Mouse (Mus musculus): ENCODE measurements around the gene Parp11. TPM values are rescaled to one million over a fixed set of nuclear protein-coding genes. Genes with fewer than 3 reads are reported as not detected.
A peak's percentile ranks its signal among the peaks of the same experiment; 100 is the strongest.

The Parp11 gene
- polyA plus RNA-seq, 1 experiment: 13.2 TPM

- no peak for DNase-seq (ENCODE audit: low read depth in 1 of 2, low spot score in 2 of 2)
- Histone ChIP-seq H3K4me1 (ENCODE audit: control insufficient read depth, insufficient read depth, insufficient read length) (peaks cover 12% of the 10 kb centered on the region), H3K27ac (ENCODE audit: insufficient read depth, low read length) (no peak overlapping the region), H3K27me3 (ENCODE audit: control insufficient read depth, insufficient read depth, low read length) (no peaks in the 10 kb centered on the region), H3K4me3 (ENCODE audit: extremely low read depth, insufficient read depth, insufficient read length) (no peak overlapping the region), H3K36me3 (ENCODE audit: control insufficient read depth, insufficient read depth, low read length) (no peaks in the 10 kb centered on the region)
- 72% methylated on average over 4 of the region's 4 CpGs for WGBS
- no peak for TF ChIP-seq POLR2A (IDR thresholded peaks at IDR 0.05; ENCODE audit: low read depth, low read length)
- no peak for TF ChIP-seq CTCF (IDR thresholded peaks at IDR 0.05; ENCODE audit: extremely low read depth, insufficient read depth, insufficient read length, insufficient replicate concordance)
Measured at GRCm38 (mm10) chr6:127444466-127444865, 2.2 kb upstream of the Parp11 start.

DNA sequence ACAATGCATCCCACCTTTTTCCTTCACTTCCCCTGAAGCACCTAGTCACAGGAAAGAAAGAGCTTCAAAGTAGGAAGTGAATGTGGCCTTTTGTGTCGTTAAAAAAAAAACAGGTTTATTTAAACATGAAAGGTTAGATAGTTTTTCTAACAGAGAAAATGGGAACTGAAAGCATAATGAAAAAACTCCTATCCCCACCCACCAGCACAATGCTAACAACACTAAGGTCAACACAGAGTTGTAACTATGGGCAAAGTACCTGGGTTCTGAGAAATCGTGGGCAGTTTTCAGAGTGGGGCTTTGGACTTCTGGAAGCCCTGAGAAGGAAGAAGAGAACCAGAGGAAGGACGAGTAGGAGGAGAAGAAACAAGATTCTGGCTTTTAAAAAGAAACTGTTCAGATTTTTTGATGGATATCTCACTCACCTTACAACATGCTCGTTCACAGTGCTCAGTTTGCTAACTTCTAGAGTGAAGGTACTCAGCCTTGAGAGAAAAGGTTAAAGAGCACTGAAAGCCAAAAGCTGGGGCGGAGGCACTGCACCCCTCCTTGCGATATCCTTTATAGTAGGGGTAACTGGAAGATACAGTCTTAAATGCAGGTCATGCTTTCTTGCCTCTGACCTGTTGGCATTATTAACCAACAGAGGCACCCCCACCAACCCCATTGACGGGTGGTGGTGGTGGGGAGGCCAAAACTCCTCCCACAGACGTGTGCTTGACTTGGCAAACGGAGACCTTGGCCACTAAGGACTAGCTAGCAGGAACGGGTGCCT is 1.2 kb downstream of the Parp11 start:
- peak overlapping the region; percentile 7; the same call in 1 of the 2 replicates for H3K4me3 ChIP-seq (ENCODE audit: extremely low read depth, insufficient read depth, insufficient read length)
- TF ChIP-seq POLR2A (IDR thresholded peaks at IDR 0.05; ENCODE audit: low read depth, low read length) (no peak), CTCF (IDR thresholded peaks at IDR 0.05; ENCODE audit: extremely low read depth, insufficient read depth, insufficient read length, insufficient replicate concordance) (no peak)
- peak; percentile 12 to 73 for DNase-seq (ENCODE audit: low read depth in 1 of 2, low spot score in 2 of 2)
- 26% methylated on average over 10 of the region's 10 CpGs for WGBS
- peaks cover 12% of the 10 kb centered on the region for H3K4me1 ChIP-seq (ENCODE audit: control insufficient read depth, insufficient read depth, insufficient read length)
- H3K27me3 ChIP-seq (ENCODE audit: control insufficient read depth, insufficient read depth, low read length): no peaks in the 10 kb centered on the region
- H3K27ac ChIP-seq (ENCODE audit: insufficient read depth, low read length): peak overlapping the region; percentile 92
- no peaks in the 10 kb centered on the region for H3K36me3 ChIP-seq (ENCODE audit: control insufficient read depth, insufficient read depth, low read length)

GRCm38 (mm10) chr6:127448869-127449268 is 2.2 kb downstream of the Parp11 start:
- WGBS: 87% methylated on average over 2 of the region's 2 CpGs
- Histone ChIP-seq H3K27ac (ENCODE audit: insufficient read depth, low read length) (peak overlapping the region; percentile 92; the same call in 1 of the 2 replicates), H3K36me3 (ENCODE audit: control insufficient read depth, insufficient read depth, low read length) (no peaks in the 10 kb centered on the region), H3K27me3 (ENCODE audit: control insufficient read depth, insufficient read depth, low read length) (no peaks in the 10 kb centered on the region), H3K4me1 (ENCODE audit: control insufficient read depth, insufficient read depth, insufficient read length) (peaks cover 12% of the 10 kb centered on the region), H3K4me3 (ENCODE audit: extremely low read depth, insufficient read depth, insufficient read length) (no peak overlapping the region)
- no peak for DNase-seq (ENCODE audit: low read depth in 1 of 2, low spot score in 2 of 2)
- no peak for TF ChIP-seq POLR2A (IDR thresholded peaks at IDR 0.05; ENCODE audit: low read depth, low read length)
- TF ChIP-seq CTCF (IDR thresholded peaks at IDR 0.05; ENCODE audit: extremely low read depth, insufficient read depth, insufficient read length, insufficient replicate concordance): no peak

DNA sequence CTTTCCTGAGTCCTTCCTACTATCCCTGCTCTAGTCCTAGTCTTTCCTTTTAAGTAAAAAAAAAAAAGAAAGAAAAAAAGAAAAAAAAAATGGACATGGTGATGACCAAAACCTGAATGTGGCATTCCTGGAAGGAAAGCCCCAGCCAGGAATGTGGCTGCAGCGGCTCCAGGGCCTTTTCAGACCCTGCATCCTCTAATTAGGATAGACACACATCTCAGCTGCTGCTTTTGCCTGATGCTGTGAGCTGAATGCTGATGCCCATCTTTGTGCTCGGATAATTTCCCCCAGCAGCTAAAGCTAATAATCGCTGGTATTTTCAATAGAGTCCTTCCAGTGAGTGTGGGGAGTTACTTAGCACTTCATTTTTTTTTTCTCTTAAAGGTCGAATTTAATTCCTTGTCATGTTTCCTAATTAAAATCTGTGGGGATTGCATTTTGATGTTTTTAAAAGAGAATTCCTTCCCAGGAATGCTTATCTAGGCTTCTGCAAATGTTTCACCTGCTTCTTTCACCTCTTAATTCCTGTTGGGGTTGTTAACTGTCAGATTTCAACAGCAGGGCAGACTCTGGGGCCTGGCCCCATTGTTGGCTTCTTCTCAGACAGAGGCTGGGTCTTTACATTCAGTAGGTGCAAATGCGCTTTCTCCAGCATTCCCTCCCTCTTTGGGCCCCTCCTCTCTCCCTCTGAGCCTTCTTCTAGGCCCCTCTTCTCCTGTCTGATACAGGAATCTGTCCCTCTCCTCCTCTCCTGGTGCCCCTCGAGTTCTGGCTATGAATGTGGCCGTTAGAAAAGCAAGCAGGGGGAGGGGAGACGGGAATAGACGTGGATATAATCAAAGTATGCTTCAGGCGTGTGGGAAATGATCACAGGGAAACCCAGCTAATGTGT is 3.1 kb downstream of the Parp11 start:
- Histone ChIP-seq H3K36me3 (ENCODE audit: control insufficient read depth, insufficient read depth, low read length) (no peaks in the 10 kb centered on the region), H3K27ac (ENCODE audit: insufficient read depth, low read length) (no peak overlapping the region), H3K27me3 (ENCODE audit: control insufficient read depth, insufficient read depth, low read length) (no peaks in the 10 kb centered on the region), H3K4me3 (ENCODE audit: extremely low read depth, insufficient read depth, insufficient read length) (no peak overlapping the region), H3K4me1 (ENCODE audit: control insufficient read depth, insufficient read depth, insufficient read length) (peaks cover 12% of the 10 kb centered on the region)
- DNase-seq (ENCODE audit: low read depth in 1 of 2, low spot score in 2 of 2): no peak
- TF ChIP-seq POLR2A (IDR thresholded peaks at IDR 0.05; ENCODE audit: low read depth, low read length): no peak
- no peak for TF ChIP-seq CTCF (IDR thresholded peaks at IDR 0.05; ENCODE audit: extremely low read depth, insufficient read depth, insufficient read length, insufficient replicate concordance)
- WGBS: 84% methylated on average over 10 of the region's 10 CpGs

DNA sequence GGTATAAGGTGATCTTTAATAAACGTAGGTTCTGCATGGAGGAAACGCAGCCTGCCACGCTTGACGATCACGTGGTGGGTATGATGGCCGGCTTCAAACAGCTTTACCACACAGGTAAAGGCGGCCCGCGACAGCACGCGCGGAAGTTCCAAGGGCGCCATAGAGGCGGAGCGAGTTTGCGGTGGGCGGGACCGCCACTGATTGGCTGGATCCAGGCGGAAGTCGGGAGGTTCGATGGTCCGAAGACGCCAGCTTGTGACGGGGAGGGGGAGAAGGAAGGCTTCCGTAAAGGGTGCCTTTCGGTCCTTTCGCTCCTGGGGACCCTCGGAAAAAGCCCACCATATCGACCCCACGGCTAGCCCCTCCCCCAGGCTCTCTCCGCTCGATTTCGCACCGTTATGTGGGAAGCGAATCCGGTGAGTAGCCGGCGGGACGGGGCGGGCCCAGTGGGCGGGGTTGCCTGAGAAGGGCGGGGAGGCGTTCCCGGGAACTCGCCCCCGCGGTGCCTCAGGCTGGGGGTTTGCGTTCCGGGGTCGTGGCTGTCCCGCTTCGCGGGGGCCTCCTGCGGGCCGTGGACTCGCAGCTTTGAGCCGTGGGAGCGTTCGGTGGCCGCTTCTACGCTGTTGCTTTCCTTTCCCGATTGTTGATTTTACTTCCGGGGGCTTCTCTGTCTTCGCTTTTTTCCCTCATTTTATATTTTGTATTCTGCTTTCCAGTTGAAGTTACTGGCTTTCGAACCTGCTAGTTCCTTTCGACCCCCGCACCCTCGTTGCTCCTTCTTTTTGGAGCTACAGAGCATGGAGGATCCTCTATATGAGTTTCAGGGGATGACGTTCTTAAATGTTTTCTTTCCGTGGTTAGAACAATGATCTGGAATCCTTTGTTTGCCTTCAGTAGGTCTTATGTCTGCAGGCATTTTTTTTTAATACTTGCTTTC is 7.0 kb downstream of the Parp11 start:
- peak overlapping the region; percentile 88 for H3K4me3 ChIP-seq (ENCODE audit: extremely low read depth, insufficient read depth, insufficient read length)
- DNase-seq (ENCODE audit: low read depth in 1 of 2, low spot score in 2 of 2): peak; percentile 87 to 94
- WGBS: under 1% methylated on average over 70 of the region's 70 CpGs
- H3K27ac ChIP-seq (ENCODE audit: insufficient read depth, low read length): peak overlapping the region; percentile 96
- no peaks in the 10 kb centered on the region; the same call in 1 of the 2 replicates for H3K4me1 ChIP-seq (ENCODE audit: control insufficient read depth, insufficient read depth, insufficient read length)
- H3K27me3 ChIP-seq (ENCODE audit: control insufficient read depth, insufficient read depth, low read length): no peaks in the 10 kb centered on the region
- peak; percentile 36 for TF ChIP-seq POLR2A (IDR thresholded peaks at IDR 0.05; ENCODE audit: low read depth, low read length)
- no peak for TF ChIP-seq CTCF (IDR thresholded peaks at IDR 0.05; ENCODE audit: extremely low read depth, insufficient read depth, insufficient read length, insufficient replicate concordance)
- no peaks in the 10 kb centered on the region for H3K36me3 ChIP-seq (ENCODE audit: control insufficient read depth, insufficient read depth, low read length)

DNA sequence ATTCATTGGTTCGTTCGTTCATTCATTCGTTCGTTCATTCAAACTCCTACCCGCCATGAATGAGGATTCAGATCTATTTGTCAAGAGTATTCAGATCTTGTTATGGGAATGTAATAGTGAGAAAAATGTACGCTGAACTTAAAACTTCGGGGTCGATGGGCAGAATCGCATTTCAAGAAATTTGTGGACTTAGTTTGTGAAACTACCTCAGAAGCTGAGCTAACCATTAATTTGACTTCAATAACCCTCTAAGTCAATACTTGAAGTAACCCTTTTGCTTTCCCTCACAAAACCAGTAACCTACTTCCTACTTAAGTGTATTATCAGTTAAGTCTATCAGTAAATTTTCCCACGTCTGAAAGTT is 7.7 kb downstream of the Parp11 start:
- H3K4me1 ChIP-seq (ENCODE audit: control insufficient read depth, insufficient read depth, insufficient read length): no peaks in the 10 kb centered on the region; the same call in 1 of the 2 replicates
- no peak for TF ChIP-seq POLR2A (IDR thresholded peaks at IDR 0.05; ENCODE audit: low read depth, low read length)
- no peak for TF ChIP-seq CTCF (IDR thresholded peaks at IDR 0.05; ENCODE audit: extremely low read depth, insufficient read depth, insufficient read length, insufficient replicate concordance)
- no peak overlapping the region for H3K27ac ChIP-seq (ENCODE audit: insufficient read depth, low read length)
- DNase-seq (ENCODE audit: low read depth in 1 of 2, low spot score in 2 of 2): no peak
- H3K36me3 ChIP-seq (ENCODE audit: control insufficient read depth, insufficient read depth, low read length): no peaks in the 10 kb centered on the region
- H3K27me3 ChIP-seq (ENCODE audit: control insufficient read depth, insufficient read depth, low read length): no peaks in the 10 kb centered on the region
- WGBS: 29% methylated on average over 10 of the region's 10 CpGs
- peak overlapping the region; percentile 88 for H3K4me3 ChIP-seq (ENCODE audit: extremely low read depth, insufficient read depth, insufficient read length)

All from spleen, adult 2 months (tissue).